Mouse (Mus musculus): Measurements from ENCODE around the gene Rab12.
A peak's percentile ranks its signal among the peaks of the same experiment; 100 is the strongest.
"Not testable (repeated sequence)": the region's sequence is repeated elsewhere in the genome, so short reads cannot be mapped to it uniquely, and the experiment has no call there.

Gene Rab12

GRCm38 (mm10) chr17:66519554-66520553, at the start of gene Rab12:
TSS of gene Rab12 (minus strand) at chr17:66519729.
- DNase-seq (ENCODE audit: low spot score), result peak; percentile 63

DNA sequence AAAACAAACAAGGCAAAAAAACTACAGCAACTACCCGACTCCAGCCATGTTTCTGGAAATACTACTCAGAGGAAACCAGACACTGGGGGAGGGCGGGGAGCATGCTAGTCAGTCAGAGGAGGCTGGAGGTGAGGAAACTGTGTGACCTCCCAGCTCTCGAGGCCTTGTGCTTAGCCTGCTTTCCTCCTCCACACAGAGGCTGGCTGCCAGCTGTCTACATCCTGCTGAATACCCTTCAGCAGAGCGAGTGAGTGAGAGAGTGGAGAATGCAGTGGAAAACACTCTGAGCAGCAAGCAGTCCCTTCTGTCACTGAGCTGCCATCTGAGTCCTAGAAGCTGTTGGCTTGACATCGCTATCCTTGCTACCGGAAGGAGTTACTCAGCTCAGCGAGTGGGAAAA, 44.7 kb upstream of the Rab12 start:
- DNase-seq (ENCODE audit: low spot score), result no peak

GRCm38 (mm10) chr17:66563551-66563950, 44.0 kb upstream of the Rab12 start:
- DNase-seq (ENCODE audit: low spot score), result no peak

- DNase-seq (ENCODE audit: low spot score), result no peak
These were observed 41.9 kb upstream of the Rab12 start for GRCm38 (mm10) chr17:66561380-66561779.

- DNase-seq (ENCODE audit: low spot score), result no peak
These were observed 39.1 kb upstream of the Rab12 start for GRCm38 (mm10) chr17:66558404-66559317.

DNA sequence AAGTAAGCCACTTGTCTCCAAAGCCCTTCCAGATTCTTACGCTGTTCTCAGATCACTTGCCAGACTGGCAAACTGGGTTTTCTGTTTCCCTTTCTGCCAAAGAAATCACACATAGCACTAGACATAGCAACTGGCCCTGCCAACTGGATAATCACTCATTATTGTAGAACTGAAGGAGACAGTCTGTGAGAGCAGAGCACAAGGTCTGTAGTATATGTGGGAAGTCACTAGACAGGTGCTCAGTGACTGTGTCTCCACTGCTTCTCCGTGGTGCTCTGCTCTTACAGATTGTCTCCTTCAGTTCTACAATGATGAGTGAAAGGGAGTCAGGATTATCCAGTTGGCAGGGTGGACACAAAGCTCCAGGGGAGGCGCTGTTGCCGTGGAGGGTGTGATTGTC, 33.2 kb upstream of the Rab12 start:
- no peak for DNase-seq (ENCODE audit: low spot score)

- DNase-seq (ENCODE audit: low spot score), result no peak
These were observed 31.0 kb upstream of the Rab12 start for GRCm38 (mm10) chr17:66550486-66550885.

- DNase-seq (ENCODE audit: low spot score), result no peak
These were observed 12.8 kb upstream of the Rab12 start for GRCm38 (mm10) chr17:66532285-66532684.

GRCm38 (mm10) chr17:66523396-66523795, 3.9 kb upstream of the Rab12 start:
- no peak for DNase-seq (ENCODE audit: low spot score)

GRCm38 (mm10) chr17:66522631-66523030, 3.1 kb upstream of the Rab12 start:
- DNase-seq (ENCODE audit: low spot score), result not testable (repeated sequence)

DNA sequence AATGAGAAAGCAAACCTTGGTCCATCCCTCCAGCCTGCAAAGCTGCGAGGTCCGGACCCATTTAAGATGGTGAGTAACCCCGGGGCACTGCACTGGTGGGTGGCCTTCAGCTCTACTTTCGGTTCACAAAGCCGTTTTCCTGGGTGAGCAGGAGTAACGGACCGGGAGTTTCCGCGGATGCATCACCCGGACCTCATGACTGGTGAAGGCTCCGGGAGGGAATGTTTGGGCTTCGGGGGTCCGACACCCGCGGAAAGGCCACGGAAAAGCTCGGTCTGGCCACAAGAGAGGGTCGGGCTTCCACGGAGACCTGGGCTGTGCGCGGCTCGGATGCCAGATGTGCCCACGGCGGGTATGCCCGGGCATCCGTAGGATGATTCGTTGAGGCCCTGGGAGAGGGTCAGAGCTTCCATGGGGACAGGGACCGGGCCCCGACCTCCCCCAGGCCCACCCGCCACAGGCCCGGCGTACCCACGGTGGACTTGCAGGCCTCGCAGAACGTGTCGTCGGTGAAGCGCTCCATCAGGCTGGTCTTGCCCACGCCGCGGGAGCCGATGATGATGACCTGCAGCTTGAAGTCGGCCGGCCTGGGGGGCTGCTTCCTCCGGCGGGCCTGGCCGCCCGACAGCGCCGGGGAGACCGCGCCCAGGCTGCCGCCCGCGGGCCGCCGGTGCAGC, 514 bp downstream of the Rab12 start:
- DNase-seq (ENCODE audit: low spot score), result no peak

DNA sequence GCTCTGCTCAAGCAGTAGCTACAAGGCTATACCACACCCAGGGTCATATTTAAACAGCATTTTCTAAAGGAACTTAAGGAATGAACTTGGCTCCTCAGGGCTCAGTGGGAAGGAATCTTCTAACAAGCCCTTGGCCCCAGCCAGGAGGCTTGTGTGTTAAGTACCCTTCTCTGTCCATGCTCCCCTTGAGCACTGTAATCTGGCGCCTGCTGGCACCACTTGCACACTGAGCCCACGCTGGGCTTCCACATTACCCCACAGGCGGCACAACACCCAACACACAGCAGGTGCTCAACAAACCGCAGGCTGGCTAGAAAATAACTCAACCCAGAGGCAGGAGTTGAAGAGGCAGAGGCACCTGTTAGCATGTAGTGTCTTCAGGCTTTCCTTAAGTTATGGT, 2.6 kb downstream of the Rab12 start:
- no peak for DNase-seq (ENCODE audit: low spot score)

DNA sequence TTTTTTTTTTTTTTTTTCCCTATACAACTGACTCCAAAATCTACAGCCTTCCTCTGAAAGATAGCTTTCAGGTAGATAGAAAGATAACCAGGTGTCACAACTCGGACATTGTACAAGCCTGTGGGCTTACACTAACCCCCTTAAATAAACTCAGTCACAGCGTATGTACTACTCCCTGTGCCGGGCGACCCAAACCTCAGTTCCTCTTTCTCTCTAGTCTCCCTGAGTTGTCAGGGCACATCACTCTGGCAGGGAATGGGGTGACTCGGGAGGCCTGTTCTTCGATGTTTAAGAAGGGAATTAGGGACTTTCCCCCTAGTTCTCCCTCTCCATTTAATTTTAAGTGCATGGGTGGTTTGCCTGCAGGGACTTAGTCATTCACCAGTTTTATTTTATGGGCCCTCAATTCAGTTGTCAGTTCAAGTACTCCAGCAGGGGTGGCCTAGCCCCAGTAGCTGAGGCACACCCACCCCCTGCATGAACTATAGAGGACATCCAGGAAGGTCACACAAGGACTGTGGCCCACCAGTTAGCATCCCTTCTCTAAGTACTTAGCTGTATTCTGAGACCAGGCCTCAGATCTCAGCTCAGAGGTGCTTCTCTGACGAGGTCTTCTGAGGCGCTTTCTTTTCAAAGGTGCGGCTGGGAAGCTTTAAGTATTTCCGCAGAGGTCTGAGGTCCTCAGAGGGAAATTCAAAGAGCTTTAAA, 5.1 kb downstream of the Rab12 start:
- DNase-seq (ENCODE audit: low spot score), result no peak

- DNase-seq (ENCODE audit: low spot score), result no peak
These were observed 7.2 kb downstream of the Rab12 start for GRCm38 (mm10) chr17:66512202-66512956.

DNA sequence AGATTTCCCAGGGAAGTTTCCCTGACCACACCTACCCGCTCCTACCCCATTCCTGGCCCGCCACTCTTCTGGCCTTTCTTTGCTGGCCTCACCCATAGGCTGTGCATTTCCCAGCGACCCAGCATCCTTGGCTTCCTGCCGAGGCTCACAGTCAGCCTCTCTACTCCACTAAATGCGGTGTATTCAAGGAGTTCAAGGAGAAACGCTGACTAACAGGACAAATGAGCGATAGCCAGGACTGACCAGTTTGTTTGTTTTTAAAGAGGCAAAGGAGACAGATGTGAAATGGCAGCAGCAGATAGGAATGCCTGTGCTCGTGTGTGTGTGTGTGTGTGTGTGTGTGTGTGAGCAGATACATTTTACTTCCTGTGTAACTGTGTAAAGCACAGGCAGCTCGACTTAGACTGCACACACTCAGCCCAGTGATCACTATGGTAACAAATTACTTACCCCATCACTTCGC, 9.3 kb downstream of the Rab12 start:
- no peak for DNase-seq (ENCODE audit: low spot score)

GRCm38 (mm10) chr17:66507049-66507954, 12.2 kb downstream of the Rab12 start:
- no peak for DNase-seq (ENCODE audit: low spot score)

DNA sequence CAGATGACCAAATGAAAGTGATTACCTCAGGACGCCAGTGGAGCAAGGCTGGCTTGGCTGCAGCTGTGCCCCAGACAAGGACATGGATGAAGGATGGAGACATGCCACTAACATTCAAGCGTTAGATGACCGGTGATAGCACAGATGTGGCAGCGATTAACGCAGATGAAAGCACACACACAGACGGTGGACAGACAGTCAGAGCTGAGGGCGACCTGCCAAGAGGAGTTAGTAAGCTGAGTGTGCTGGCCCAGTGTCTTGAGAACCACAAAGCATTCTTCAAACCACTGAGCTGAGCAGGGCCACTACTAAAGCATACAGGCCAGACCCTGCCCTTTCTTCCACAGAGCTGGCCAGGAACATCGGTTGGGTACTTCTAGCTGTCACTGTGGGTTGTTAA, 14.6 kb downstream of the Rab12 start:
- DNase-seq (ENCODE audit: low spot score), result no peak

GRCm38 (mm10) chr17:66504248-66504647, 15.3 kb downstream of the Rab12 start:
- no peak for DNase-seq (ENCODE audit: low spot score)

- DNase-seq (ENCODE audit: low spot score), result no peak
These were observed 16.1 kb downstream of the Rab12 start for GRCm38 (mm10) chr17:66503466-66503865.

Measured in left cerebral cortex, adult 11 months (tissue).